Mouse (Mus musculus) lung, postnatal 0 days (tissue): ENCODE data around the gene Asb16. TPM values are rescaled to one million over a fixed set of nuclear protein-coding genes. Genes with fewer than 3 reads are reported as not detected.

Experiments used
- ATAC-seq: fragments of 200-750 bp; cut with Nextera tagmentation; 2 replicates; pipeline ENCODE4 v1.8.0; 2017; ENCODE audit warnings: moderate library complexity
- DNase-seq: peaks from one replicate; pipeline ENCODE4 v3.0.0-alpha.2; 2016; ENCODE audit warnings: low spot score
- H3K27ac ChIP-seq: fragments of 300-500 bp; sonication (generic); 2 replicates; pipeline ENCODE4 v1.5.1; 2014; ENCODE audit warnings: antibody characterized with exemption, mild to moderate bottlenecking, low read length, mixed read lengths
- H3K27me3 ChIP-seq: fragments of 300-500 bp; sonication (generic); replicated peaks from 2 replicates; pipeline ENCODE4 v1.6.1; 2014; ENCODE audit warnings: low read length, mixed read lengths; ENCODE audit not compliant: insufficient read depth
- H3K36me3 ChIP-seq: fragments of 300-500 bp; sonication (generic); 2 replicates; pipeline ENCODE4 v1.6.1; 2014; ENCODE audit warnings: low read length, mixed read lengths; ENCODE audit not compliant: insufficient read depth
- H3K4me1 ChIP-seq: fragments of 300-500 bp; sonication (generic); 2 replicates; pipeline ENCODE4 v1.6.1; 2014; ENCODE audit warnings: antibody characterized with exemption, low read depth, low read length, mixed read lengths; ENCODE audit not compliant: insufficient read depth
- H3K4me2 ChIP-seq: fragments of 300-500 bp; sonication (generic); replicated peaks from 2 replicates; pipeline ENCODE4 v1.6.1; 2014; ENCODE audit warnings: low read depth, mild to moderate bottlenecking, low read length, moderate library complexity, mixed read lengths
- H3K4me3 ChIP-seq: fragments of 300-500 bp; sonication (generic); 2 replicates; pipeline ENCODE4 v1.5.1; 2014; ENCODE audit warnings: low read depth, low read length
- H3K9ac ChIP-seq: fragments of 300-500 bp; sonication (generic); replicated peaks from 2 replicates; pipeline ENCODE4 v1.6.1; 2014; ENCODE audit warnings: low read depth, mild to moderate bottlenecking
- H3K9me3 ChIP-seq: fragments of 300-500 bp; sonication (generic); 2 replicates; pipeline ENCODE4 v1.6.1; 2016; ENCODE audit warnings: low read length, mixed read lengths
- CTCF ChIP-seq: IDR thresholded peaks from 2 replicates; pipeline ENCODE4 v1.5.1; 2016; ENCODE audit warnings: antibody characterized with exemption, mild to moderate bottlenecking
- EP300 ChIP-seq: IDR thresholded peaks from 2 replicates; pipeline ENCODE4 v1.6.1; 2016; ENCODE audit warnings: antibody characterized with exemption, mild to moderate bottlenecking, control low read depth
- WGBS: fragments of 180-500 bp; shearing (Covaris S2); extraction: QIAGEN DNeasy Blood & Tissue Kit; methylation state at CpG from one replicate; pipeline ENCODE4 v1.1.7; 2014; 5-methylcytosine and 5-hydroxymethylcytosine counted together
- polyA plus RNA-seq: library from polyadenylated mRNA; unstranded; fragments of >200 nt; fragmentation: Nextera tagmentation; extraction: Ambion mirVana; gene quantifications from 2 replicates; pipeline ENCODE4 v1.2.1, GENCODE M21; 2015

Asb16 gene
- polyA plus RNA-seq, 1 experiment from 2014 or later = not detected

GRCm38 (mm10) chr11:102309821-102310617 lies 41.5 kb downstream of the Asb16 start:
- H3K27ac ChIP-seq = 0 out of 2 replicates have a peak overlapping the region, but pooled peaks have one; percentile 43
- ATAC-seq = no peak
- H3K27me3 ChIP-seq = no peaks in the 10 kb centered on the region
- H3K9ac ChIP-seq = no peak overlapping the region
- DNase-seq = no peak
- peaks cover 37% of the 10 kb centered on the region; the same call in 1 of the 2 replicates for H3K36me3 ChIP-seq
- peak overlapping the region; percentile 58; the same call in 1 of the 2 replicates for H3K4me2 ChIP-seq
- H3K9me3 ChIP-seq = no peaks in the 10 kb centered on the region
- WGBS = 84% methylated on average over 22 of the region's 22 CpGs
- H3K4me1 ChIP-seq = peaks cover 11% of the 10 kb centered on the region
- no peak overlapping the region for H3K4me3 ChIP-seq
- TF ChIP-seq EP300 = no peak
- TF ChIP-seq CTCF = 0 out of 2 replicates have a peak, but pooled peaks have one; percentile 12

- Histone ChIP-seq H3K9ac (no peak overlapping the region), H3K27me3 (no peaks in the 10 kb centered on the region), H3K9me3 (no peaks in the 10 kb centered on the region), H3K4me1 (peaks cover 11% of the 10 kb centered on the region), H3K4me2 (0 out of 2 replicates have a peak overlapping the region, but pooled peaks have one; percentile 11), H3K4me3 (no peak overlapping the region), H3K36me3 (peaks cover 35% of the 10 kb centered on the region; the same call in 1 of the 2 replicates), H3K27ac (no peak overlapping the region)
- DNase-seq (no peak), ATAC-seq (no peak)
- TF ChIP-seq CTCF (no peak), EP300 (no peak)
- WGBS = 48% methylated on average over 36 of the region's 38 CpGs
Measured at GRCm38 (mm10) chr11:102310768-102311695, 42.5 kb downstream of the Asb16 start.

- Histone ChIP-seq H3K27ac (no peak overlapping the region), H3K27me3 (no peaks in the 10 kb centered on the region), H3K9me3 (no peaks in the 10 kb centered on the region), H3K36me3 (peaks cover 26% of the 10 kb centered on the region; the same call in 1 of the 2 replicates), H3K4me1 (peaks cover 11% of the 10 kb centered on the region), H3K4me2 (no peak overlapping the region), H3K4me3 (no peak overlapping the region), H3K9ac (no peak overlapping the region)
- 90% methylated on average over 4 of the region's 4 CpGs for WGBS
- DNase-seq (no peak), ATAC-seq (no peak)
- TF ChIP-seq CTCF = no peak
- no peak for TF ChIP-seq EP300
Measured at GRCm38 (mm10) chr11:102311966-102312365, 43.4 kb downstream of the Asb16 start.

- Histone ChIP-seq H3K27ac (no peak overlapping the region), H3K9me3 (no peaks in the 10 kb centered on the region), H3K4me1 (peaks cover 11% of the 10 kb centered on the region), H3K36me3 (peaks cover 22% of the 10 kb centered on the region; the same call in 1 of the 2 replicates), H3K27me3 (no peaks in the 10 kb centered on the region), H3K9ac (no peak overlapping the region), H3K4me2 (no peak overlapping the region), H3K4me3 (no peak overlapping the region)
- no peak for TF ChIP-seq EP300
- TF ChIP-seq CTCF = no peak
- WGBS = 80% methylated on average over 6 of the region's 6 CpGs
- DNase-seq (no peak), ATAC-seq (no peak)
Measured at GRCm38 (mm10) chr11:102312586-102312985, 44.0 kb downstream of the Asb16 start.

GRCm38 (mm10) chr11:102314321-102314720 lies 45.8 kb downstream of the Asb16 start:
- peaks cover 18% of the 10 kb centered on the region; the same call in 1 of the 2 replicates for H3K36me3 ChIP-seq
- no peak overlapping the region for H3K4me3 ChIP-seq
- DNase-seq = no peak
- no peaks in the 10 kb centered on the region for H3K27me3 ChIP-seq
- TF ChIP-seq EP300 = no peak
- TF ChIP-seq CTCF = no peak
- no peaks in the 10 kb centered on the region for H3K9me3 ChIP-seq
- H3K9ac ChIP-seq = no peak overlapping the region
- H3K27ac ChIP-seq = no peak overlapping the region
- H3K4me1 ChIP-seq = peaks cover 6% of the 10 kb centered on the region
- ATAC-seq = no peak
- no peak overlapping the region for H3K4me2 ChIP-seq
- WGBS = 82% methylated on average over 12 of the region's 12 CpGs
